Mouse (Mus musculus) spleen, adult 2 months (tissue): ENCODE measurements around the gene Gpm6a. TPM values are rescaled to one million over a fixed set of nuclear protein-coding genes. Genes with fewer than 3 reads are reported as not detected.

Source experiments
- DNase-seq, 2 experiments: peaks; one replicate each; pipeline versions ENCODE4 v3.0.0 to v3.0.0-alpha.2; 2012 to 2021; ENCODE audit warnings: low spot score in 2 of 2, low read depth in 1 of 2
- H3K27ac ChIP-seq: fragments of 200-500 bp; 2 replicates; pipeline ENCODE4 v1.5.1; 2012; ENCODE audit warnings: low read length, inconsistent platforms; ENCODE audit not compliant: insufficient read depth
- H3K27me3 ChIP-seq: fragments of 200-500 bp; 2 replicates; pipeline ENCODE4 v1.6.1; 2012; ENCODE audit warnings: mild to moderate bottlenecking, moderate library complexity, low read length, inconsistent platforms; ENCODE audit not compliant: control insufficient read depth, insufficient read depth
- H3K36me3 ChIP-seq: fragments of 200-500 bp; 2 replicates; pipeline ENCODE4 v1.6.1; 2012; ENCODE audit warnings: mild to moderate bottlenecking, low read length, inconsistent platforms; ENCODE audit not compliant: control insufficient read depth, insufficient read depth
- H3K4me1 ChIP-seq: fragments of 200-500 bp; 2 replicates; pipeline ENCODE4 v1.6.1; 2011; ENCODE audit warnings: inconsistent platforms; ENCODE audit not compliant: control insufficient read depth, insufficient read depth, insufficient read length
- H3K4me3 ChIP-seq: fragments of 200-500 bp; 2 replicates; pipeline ENCODE4 v1.5.1; 2011; ENCODE audit warnings: mild to moderate bottlenecking, inconsistent platforms; ENCODE audit not compliant: insufficient read depth, insufficient read length; ENCODE audit errors: extremely low read depth
- CTCF ChIP-seq: fragments of 200-500 bp; IDR thresholded peaks from 2 replicates; pipeline ENCODE4 v1.5.1; 2011; ENCODE audit warnings: mild to moderate bottlenecking, inconsistent platforms; ENCODE audit not compliant: insufficient read depth, insufficient read length, insufficient replicate concordance; ENCODE audit errors: extremely low read depth
- POLR2A ChIP-seq: fragments of 200-500 bp; IDR thresholded peaks from 2 replicates; pipeline ENCODE4 v1.6.1; 2011; ENCODE audit warnings: low read depth, low read length, inconsistent platforms
- WGBS: fragments of 180-500 bp; shearing (Covaris S2); methylation state at CpG from one replicate; pipeline ENCODE4 v1.1.7; 2018; 5-methylcytosine and 5-hydroxymethylcytosine counted together
- polyA plus RNA-seq: library from polyadenylated mRNA; depleted of rRNA; stranded (reverse); fragments of >200 nt; gene quantifications from 2 replicates; pipeline ENCODE4 v1.2.3, GENCODE M21; 2012

The Gpm6a gene
- polyA plus RNA-seq, 1 experiment = 0.44 TPM

DNA sequence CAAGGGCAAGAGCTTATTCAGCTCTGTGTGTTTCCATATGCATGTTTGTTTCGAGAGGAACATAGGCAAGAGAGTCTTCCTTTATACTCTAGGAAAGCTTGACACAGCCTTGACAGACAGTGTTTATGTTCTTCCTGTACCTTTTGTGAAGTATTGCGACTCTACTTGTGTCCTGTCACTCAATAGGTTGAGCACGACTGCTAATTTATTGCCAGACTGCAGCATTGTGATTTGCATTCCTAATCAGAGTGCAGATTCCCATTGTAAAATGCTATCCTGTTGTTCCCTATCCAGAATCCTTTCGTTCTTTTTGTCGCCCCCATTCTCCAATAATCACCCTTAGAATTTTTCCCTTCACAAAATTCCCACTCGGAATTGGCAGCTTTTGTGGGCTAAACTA is 613 bp upstream of the Gpm6a start:
- DNase-seq = no peak
- no peak for TF ChIP-seq POLR2A
- Histone ChIP-seq H3K27me3 (no peaks in the 10 kb centered on the region), H3K27ac (no peak overlapping the region), H3K4me1 (no peaks in the 10 kb centered on the region), H3K4me3 (no peak overlapping the region), H3K36me3 (no peaks in the 10 kb centered on the region)
- WGBS = 59% methylated on average over 6 of the region's 6 CpGs

DNA sequence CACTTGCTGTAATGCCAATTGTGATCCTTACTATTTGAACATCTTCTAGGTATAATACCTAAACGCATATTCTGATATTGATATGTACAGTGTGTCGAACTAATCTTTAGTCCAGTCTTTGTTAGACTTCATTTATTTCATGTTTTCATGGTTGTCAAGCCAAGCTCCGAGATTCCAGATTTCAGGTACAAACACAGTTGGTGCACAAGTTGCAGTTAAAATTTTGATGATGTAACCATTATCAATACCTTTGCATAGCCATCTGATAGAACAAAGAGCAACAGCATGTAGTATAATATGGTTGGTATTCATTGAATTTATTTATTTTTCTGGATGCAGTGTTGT is 785 bp downstream of the Gpm6a start:
- Histone ChIP-seq H3K36me3 (no peaks in the 10 kb centered on the region), H3K27me3 (no peaks in the 10 kb centered on the region), H3K4me1 (no peaks in the 10 kb centered on the region), H3K27ac (no peak overlapping the region), H3K4me3 (no peak overlapping the region)
- 87% methylated on average over 3 of the region's 3 CpGs for WGBS
- no peak for DNase-seq
- TF ChIP-seq POLR2A (no peak), CTCF (no peak)

DNA sequence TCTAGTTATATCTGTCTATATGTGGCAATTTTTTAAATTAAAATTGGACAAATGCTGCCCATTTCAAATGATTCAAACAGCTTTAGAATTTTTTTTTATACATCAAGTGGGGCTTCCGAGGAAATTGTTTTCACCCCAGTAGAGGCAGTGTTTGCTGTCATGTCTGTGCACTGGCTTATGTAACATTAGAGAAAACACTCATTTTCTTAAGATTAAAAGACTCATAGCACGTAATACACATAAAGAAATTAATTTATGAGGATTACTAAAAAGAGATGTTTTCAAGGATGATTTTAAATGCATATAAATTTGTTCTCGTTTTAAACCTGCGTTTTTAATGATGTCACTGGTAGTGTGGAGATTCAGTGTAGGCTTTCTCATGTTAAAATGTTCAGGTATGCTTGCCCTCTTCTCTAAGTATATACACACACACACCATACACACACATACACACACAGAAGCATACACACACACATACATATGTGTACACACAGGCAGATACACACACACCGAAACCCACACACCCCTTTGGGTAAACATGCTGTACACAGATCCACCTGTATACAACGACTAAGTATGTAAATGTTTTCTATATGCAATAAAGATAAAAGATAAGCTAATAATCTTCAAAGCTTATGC is 1.4 kb downstream of the Gpm6a start:
- no peak for TF ChIP-seq POLR2A
- no peak for TF ChIP-seq CTCF
- no peaks in the 10 kb centered on the region for H3K4me1 ChIP-seq
- H3K4me3 ChIP-seq = no peak overlapping the region
- DNase-seq = no peak
- 82% methylated on average over 6 of the region's 6 CpGs for WGBS
- H3K36me3 ChIP-seq = no peaks in the 10 kb centered on the region
- no peak overlapping the region for H3K27ac ChIP-seq
- no peaks in the 10 kb centered on the region for H3K27me3 ChIP-seq

DNA sequence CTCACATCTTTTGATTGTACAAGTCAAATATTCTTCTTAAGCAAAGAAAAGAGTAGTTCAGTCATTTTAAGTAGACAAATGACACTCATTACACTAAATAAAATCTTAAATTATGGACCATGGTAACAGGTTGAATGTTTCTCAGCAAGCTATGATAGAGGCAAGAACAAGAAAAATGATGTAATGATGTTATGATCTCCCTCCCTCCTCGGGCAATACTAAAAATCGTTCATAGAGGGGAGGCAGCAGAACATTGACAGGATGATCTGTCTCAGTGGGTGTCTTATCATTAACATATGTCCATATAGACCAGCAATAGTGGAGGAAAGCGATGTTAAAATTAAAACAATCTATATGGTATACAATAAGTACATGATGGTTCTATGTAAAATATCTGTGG is 2.1 kb downstream of the Gpm6a start:
- H3K27me3 ChIP-seq = no peaks in the 10 kb centered on the region
- DNase-seq = no peak
- H3K4me3 ChIP-seq = no peak overlapping the region
- 85% methylated on average over 3 of the region's 3 CpGs for WGBS
- H3K27ac ChIP-seq = no peak overlapping the region
- H3K36me3 ChIP-seq = no peaks in the 10 kb centered on the region
- no peaks in the 10 kb centered on the region for H3K4me1 ChIP-seq
- TF ChIP-seq CTCF (no peak), POLR2A (no peak)

DNA sequence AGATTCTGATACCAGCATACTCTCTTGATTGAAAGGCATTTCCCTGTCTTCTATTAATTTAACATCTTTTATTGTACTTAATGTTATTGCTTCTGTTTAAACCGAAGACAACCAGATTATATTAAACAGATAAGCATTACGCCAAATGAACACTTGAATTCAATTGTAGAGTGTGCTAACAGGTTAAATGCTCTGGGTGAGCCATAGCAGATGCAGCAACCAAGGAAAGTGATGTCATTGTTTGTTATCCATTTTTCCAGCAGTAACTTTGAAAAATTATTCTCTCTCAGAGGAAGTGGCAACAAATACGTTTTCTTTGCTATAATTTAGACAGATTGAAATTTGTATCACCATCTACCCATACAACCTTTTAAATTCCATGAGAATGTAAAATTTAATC is 2.9 kb downstream of the Gpm6a start:
- Histone ChIP-seq H3K27me3 (no peaks in the 10 kb centered on the region), H3K4me3 (no peak overlapping the region), H3K36me3 (no peaks in the 10 kb centered on the region), H3K27ac (no peak overlapping the region), H3K4me1 (no peaks in the 10 kb centered on the region)
- TF ChIP-seq CTCF = no peak
- TF ChIP-seq POLR2A = no peak
- 79% methylated on average over 3 of the region's 3 CpGs for WGBS
- DNase-seq = no peak

DNA sequence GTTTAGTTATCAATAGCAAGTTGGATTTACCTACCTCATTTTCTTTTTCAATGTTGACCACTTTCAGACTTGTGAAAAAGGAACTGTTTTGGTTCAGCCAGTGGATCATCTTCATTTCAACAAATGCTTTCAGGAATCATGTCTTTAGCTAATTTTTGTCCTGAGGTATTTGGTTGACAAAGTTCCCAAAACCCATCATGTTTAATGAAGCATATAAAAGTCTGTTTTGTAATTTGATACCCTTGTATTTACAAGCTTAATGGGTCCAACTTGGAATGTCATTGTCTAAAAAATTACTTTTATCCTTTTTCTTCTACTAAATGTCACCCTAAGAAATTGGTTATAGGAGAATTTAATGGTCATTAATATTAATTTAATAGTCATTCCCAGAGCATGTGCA is 6.9 kb downstream of the Gpm6a start:
- H3K4me3 ChIP-seq = no peak overlapping the region
- H3K27ac ChIP-seq = no peak overlapping the region
- no peak for DNase-seq
- H3K4me1 ChIP-seq = no peaks in the 10 kb centered on the region
- H3K36me3 ChIP-seq = no peaks in the 10 kb centered on the region
- no peaks in the 10 kb centered on the region for H3K27me3 ChIP-seq
- TF ChIP-seq CTCF = no peak
- no peak for TF ChIP-seq POLR2A

DNA sequence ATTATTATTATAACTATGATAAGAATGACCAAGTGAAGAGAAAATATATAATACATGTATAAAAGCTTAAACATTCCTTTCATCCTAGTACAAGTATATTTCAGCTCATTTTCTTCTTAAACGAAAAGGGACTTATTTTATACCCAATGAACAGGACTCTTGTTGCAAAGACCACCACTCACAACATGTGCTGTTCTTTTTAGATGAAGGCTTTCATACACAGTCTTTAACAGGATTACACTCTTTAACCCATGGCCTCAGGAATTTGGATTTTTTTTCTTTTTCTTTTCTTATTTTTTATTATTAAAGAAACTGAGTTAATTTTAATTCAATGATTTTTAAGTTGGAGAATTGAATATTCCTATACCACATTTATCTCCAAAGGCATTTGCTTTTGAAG is 20.4 kb downstream of the Gpm6a start:
- H3K36me3 ChIP-seq = no peaks in the 10 kb centered on the region
- no peaks in the 10 kb centered on the region for H3K4me1 ChIP-seq
- TF ChIP-seq CTCF = no peak
- no peak for TF ChIP-seq POLR2A
- no peaks in the 10 kb centered on the region for H3K27me3 ChIP-seq
- DNase-seq = no peak
- H3K4me3 ChIP-seq = no peak overlapping the region
- H3K27ac ChIP-seq = no peak overlapping the region
- WGBS = 70% methylated on average over 1 of the region's 1 CpGs

DNA sequence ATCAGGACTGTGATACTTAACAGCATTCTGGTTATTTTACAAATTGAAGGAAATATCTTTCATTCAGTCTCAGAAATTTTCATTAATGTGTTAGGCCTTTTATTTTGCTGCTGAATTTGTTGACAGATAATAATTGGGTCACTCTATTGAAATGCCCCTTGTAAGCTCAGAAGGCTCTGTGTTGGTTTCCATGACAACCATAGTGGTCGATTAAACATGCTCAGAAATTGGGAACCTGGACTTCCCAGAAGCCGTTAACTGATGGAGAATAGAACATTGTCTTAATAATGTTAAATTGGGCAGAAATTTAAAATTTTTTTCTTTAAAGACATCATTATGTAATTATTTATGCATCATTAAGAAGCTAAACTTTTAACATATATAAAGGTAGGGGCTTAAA is 20.9 kb downstream of the Gpm6a start:
- Histone ChIP-seq H3K27ac (no peak overlapping the region), H3K4me1 (no peaks in the 10 kb centered on the region), H3K27me3 (no peaks in the 10 kb centered on the region), H3K36me3 (no peaks in the 10 kb centered on the region), H3K4me3 (no peak overlapping the region)
- DNase-seq = no peak
- 77% methylated on average over 2 of the region's 2 CpGs for WGBS
- TF ChIP-seq CTCF = no peak
- no peak for TF ChIP-seq POLR2A
